Mouse (Mus musculus) forebrain, postnatal 0 days (tissue): ENCODE results near the gene Afdn. TPM values are rescaled to one million over a fixed set of nuclear protein-coding genes. Genes with fewer than 3 reads are reported as not detected.
"Not testable (repeated sequence)": the region's sequence is repeated elsewhere in the genome, so short reads cannot be mapped to it uniquely, and the experiment has no call there.

Experiments
- ATAC-seq: fragments of 200-750 bp; cut with Nextera tagmentation; 2 replicates; pipeline ENCODE4 v1.8.0; 2017; ENCODE audit warnings: mild to moderate bottlenecking, moderate library complexity
- DNase-seq: peaks from one replicate; pipeline ENCODE4 v3.0.0-alpha.2; 2015
- H3K27ac ChIP-seq: fragments of 300-500 bp; sonication (generic); 2 replicates; pipeline ENCODE4 v1.5.1; 2014; ENCODE audit warnings: low read depth, mild to moderate bottlenecking, antibody characterized with exemption, low read length, moderate library complexity, mixed read lengths
- H3K27me3 ChIP-seq: fragments of 300-500 bp; sonication (generic); 2 replicates; pipeline ENCODE4 v1.6.1; 2014; ENCODE audit warnings: mild to moderate bottlenecking, low read length, mixed read lengths; ENCODE audit not compliant: insufficient read depth
- H3K36me3 ChIP-seq: fragments of 300-500 bp; sonication (generic); 2 replicates; pipeline ENCODE4 v1.6.1; 2014; ENCODE audit warnings: mild to moderate bottlenecking, moderate library complexity; ENCODE audit not compliant: insufficient read depth
- H3K4me1 ChIP-seq: fragments of 300-500 bp; sonication (generic); 2 replicates; pipeline ENCODE4 v1.6.1; 2014; ENCODE audit warnings: antibody characterized with exemption; ENCODE audit not compliant: insufficient read depth
- H3K4me2 ChIP-seq: fragments of 300-500 bp; sonication (generic); 2 replicates; pipeline ENCODE4 v1.6.1; 2014; ENCODE audit warnings: low read depth, mild to moderate bottlenecking, moderate library complexity
- H3K4me3 ChIP-seq: fragments of 300-500 bp; sonication (generic); 2 replicates; pipeline ENCODE4 v1.5.1; 2014; ENCODE audit warnings: low read depth, low read length, mixed read lengths
- H3K9ac ChIP-seq: fragments of 300-500 bp; sonication (generic); 2 replicates; pipeline ENCODE4 v1.6.1; 2014; ENCODE audit warnings: mild to moderate bottlenecking
- H3K9me3 ChIP-seq: fragments of 300-500 bp; sonication (generic); 2 replicates; pipeline ENCODE4 v1.6.1; 2016; ENCODE audit warnings: low read length
- CTCF ChIP-seq: sonication (generic); IDR thresholded peaks from 2 replicates; pipeline ENCODE4 v1.5.1; 2016; ENCODE audit warnings: antibody characterized with exemption, control low read depth, low read depth
- WGBS: fragments of 180-500 bp; shearing (Covaris S2); extraction: QIAGEN DNeasy Blood & Tissue Kit; methylation state at CpG from one replicate; pipeline ENCODE4 v1.1.7; 2014; 5-methylcytosine and 5-hydroxymethylcytosine counted together
- polyA plus RNA-seq: library from polyadenylated mRNA; unstranded; fragments of >200 nt; fragmentation: Nextera tagmentation; extraction: Ambion mirVana; gene quantifications from 2 replicates; pipeline ENCODE4 v1.2.1, GENCODE M21; 2015
- total RNA-seq: library from RNA; depleted of rRNA; stranded (reverse); fragments of >200 nt; gene quantifications from 2 replicates; pipeline ENCODE4 v1.2.3, GENCODE M21; 2014

Afdn gene
- total and polyA plus RNA-seq, 2 experiments from 2014 or later: 129 to 146 TPM

DNA sequence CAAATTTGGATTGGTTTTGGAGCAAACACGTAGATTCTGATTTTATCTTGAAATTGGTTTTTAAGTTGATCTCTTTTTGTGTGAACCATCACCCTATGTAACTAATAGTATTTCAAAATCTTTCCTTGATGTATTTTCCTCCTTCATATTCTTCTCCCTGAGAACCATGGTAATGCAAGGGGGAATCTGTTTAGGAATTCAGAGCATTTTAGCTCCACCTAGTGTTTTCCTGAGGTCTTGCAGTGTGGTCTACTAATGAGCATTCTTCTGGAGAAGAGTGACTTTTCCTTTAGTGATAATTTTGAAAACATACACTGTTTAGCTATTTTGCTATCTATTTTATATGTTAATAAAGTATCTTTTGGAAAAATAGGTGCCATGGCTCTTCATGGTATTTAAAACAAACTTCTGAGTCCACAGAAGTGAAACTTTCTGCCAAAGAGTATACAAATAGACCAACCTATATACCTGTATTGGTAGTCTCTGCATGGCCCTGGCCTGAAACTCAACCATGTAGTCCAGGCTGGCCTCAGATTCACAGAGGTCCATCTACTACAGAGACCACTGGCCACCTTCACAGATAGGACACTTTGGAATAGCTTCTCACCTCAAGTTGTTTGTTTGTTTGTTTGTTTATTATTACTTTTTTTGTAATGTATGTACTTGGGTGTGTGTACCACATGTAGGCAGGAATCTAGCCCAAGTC lies 70.5 kb downstream of the Afdn start:
- no peaks in the 10 kb centered on the region for H3K27me3 ChIP-seq
- H3K9me3 ChIP-seq: no peaks in the 10 kb centered on the region
- H3K36me3 ChIP-seq: peaks cover 42% of the 10 kb centered on the region
- H3K27ac ChIP-seq: no peak overlapping the region
- no peak overlapping the region for H3K4me2 ChIP-seq
- no peak overlapping the region for H3K9ac ChIP-seq
- WGBS: 81% methylated on average over 1 of the region's 1 CpGs
- ATAC-seq: peak; percentile 72; the same call in 1 of the 2 replicates
- H3K4me1 ChIP-seq: no peaks in the 10 kb centered on the region
- H3K4me3 ChIP-seq: no peak overlapping the region
- DNase-seq: peak; percentile 85
- TF ChIP-seq CTCF: peak; percentile 87

- ATAC-seq (peak; percentile 51), DNase-seq (peak; percentile 68)
- H3K27ac ChIP-seq: no peak overlapping the region
- no peak overlapping the region for H3K4me2 ChIP-seq
- H3K9me3 ChIP-seq: no peaks in the 10 kb centered on the region
- no peak overlapping the region for H3K9ac ChIP-seq
- H3K4me3 ChIP-seq: no peak overlapping the region
- peak; percentile 63 for TF ChIP-seq CTCF
- H3K4me1 ChIP-seq: no peaks in the 10 kb centered on the region
- H3K27me3 ChIP-seq: no peaks in the 10 kb centered on the region
- 77% methylated on average over 4 of the region's 4 CpGs for WGBS
- H3K36me3 ChIP-seq: peaks cover 28% of the 10 kb centered on the region
Observed at GRCm38 (mm10) chr17:13835876-13836275, 75.5 kb downstream of the Afdn start.

DNA sequence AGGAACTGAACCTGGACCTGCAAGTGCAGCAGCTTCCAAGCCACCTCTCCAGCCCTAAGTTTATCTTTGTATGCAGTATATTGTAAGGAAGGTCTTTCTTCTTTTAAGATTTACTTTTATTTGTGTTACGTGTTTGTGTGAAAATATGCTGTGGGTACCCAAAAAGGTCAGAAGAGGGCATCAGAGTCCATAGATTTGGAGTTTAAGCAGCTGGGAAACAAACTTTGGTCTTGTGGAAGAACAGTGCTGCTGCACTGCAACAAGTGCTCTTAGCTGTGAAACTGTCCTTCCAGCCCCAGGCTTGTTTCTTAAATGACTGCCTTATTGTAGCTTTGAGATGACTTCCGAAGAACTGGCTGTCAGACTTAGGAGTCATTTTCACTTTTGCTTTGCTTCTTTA lies 89.8 kb downstream of the Afdn start:
- peaks cover 51% of the 10 kb centered on the region for H3K36me3 ChIP-seq
- DNase-seq: no peak
- H3K9ac ChIP-seq: no peak overlapping the region
- no peak for ATAC-seq
- H3K27ac ChIP-seq: no peak overlapping the region
- TF ChIP-seq CTCF: no peak
- no peak overlapping the region for H3K4me3 ChIP-seq
- WGBS: 88% methylated on average over 2 of the region's 2 CpGs
- no peaks in the 10 kb centered on the region for H3K9me3 ChIP-seq
- no peaks in the 10 kb centered on the region for H3K27me3 ChIP-seq
- no peaks in the 10 kb centered on the region for H3K4me1 ChIP-seq
- no peak overlapping the region for H3K4me2 ChIP-seq

- not testable (repeated sequence) for H3K9ac ChIP-seq, DNase-seq, H3K4me1 ChIP-seq, H3K27me3 ChIP-seq, H3K27ac ChIP-seq, H3K4me2 ChIP-seq, H3K4me3 ChIP-seq, H3K9me3 ChIP-seq
- H3K36me3 ChIP-seq: peaks cover 59% of the 10 kb centered on the region
- 50% methylated on average over 7 of the region's 7 CpGs for WGBS
- ATAC-seq: peak; percentile 19; the same call in 1 of the 2 replicates
Observed at GRCm38 (mm10) chr17:13853883-13854282, 93.5 kb downstream of the Afdn start.

DNA sequence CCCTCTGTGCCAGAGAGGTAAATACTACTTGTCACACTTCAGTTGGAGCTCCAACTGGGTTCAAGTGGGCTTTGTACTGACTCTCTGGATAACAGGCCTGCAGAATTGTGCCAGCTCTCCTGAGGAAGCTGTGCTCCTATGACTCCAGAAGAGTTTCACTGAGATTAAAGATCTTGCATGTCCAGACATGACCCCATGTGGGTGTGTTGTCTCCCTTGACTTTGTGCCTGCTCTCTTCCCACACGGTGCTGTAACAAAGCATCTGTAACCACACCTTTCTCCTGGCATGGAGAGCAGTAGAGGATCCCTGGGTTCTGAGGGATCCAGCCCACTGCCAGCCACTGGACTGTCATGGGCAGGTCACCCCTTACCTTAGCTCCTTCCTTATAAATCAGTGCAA lies 95.1 kb downstream of the Afdn start:
- H3K9ac ChIP-seq: no peak overlapping the region
- H3K4me1 ChIP-seq: no peaks in the 10 kb centered on the region
- WGBS: 79% methylated on average over 1 of the region's 1 CpGs
- H3K27ac ChIP-seq: no peak overlapping the region
- no peak for TF ChIP-seq CTCF
- H3K36me3 ChIP-seq: peaks cover 60% of the 10 kb centered on the region
- H3K27me3 ChIP-seq: no peaks in the 10 kb centered on the region
- H3K9me3 ChIP-seq: no peaks in the 10 kb centered on the region
- no peak for DNase-seq
- no peak for ATAC-seq
- H3K4me3 ChIP-seq: no peak overlapping the region
- H3K4me2 ChIP-seq: no peak overlapping the region

- Histone ChIP-seq H3K9me3 (no peaks in the 10 kb centered on the region), H3K9ac (no peak overlapping the region), H3K4me3 (no peak overlapping the region), H3K27ac (no peak overlapping the region), H3K4me2 (no peak overlapping the region), H3K36me3 (peaks cover 54% of the 10 kb centered on the region), H3K27me3 (no peaks in the 10 kb centered on the region), H3K4me1 (no peaks in the 10 kb centered on the region)
- WGBS: 72% methylated on average over 5 of the region's 5 CpGs
- no peak for TF ChIP-seq CTCF
- no peak for ATAC-seq
- DNase-seq: no peak
Observed at GRCm38 (mm10) chr17:13856429-13857090, 96.2 kb downstream of the Afdn start.

- no peak overlapping the region for H3K4me2 ChIP-seq
- no peak overlapping the region for H3K9ac ChIP-seq
- ATAC-seq (no peak), DNase-seq (no peak)
- WGBS: 89% methylated on average over 5 of the region's 5 CpGs
- no peaks in the 10 kb centered on the region for H3K27me3 ChIP-seq
- H3K4me3 ChIP-seq: no peak overlapping the region
- TF ChIP-seq CTCF: no peak
- no peak overlapping the region for H3K27ac ChIP-seq
- H3K36me3 ChIP-seq: peaks cover 40% of the 10 kb centered on the region
- no peaks in the 10 kb centered on the region for H3K9me3 ChIP-seq
- H3K4me1 ChIP-seq: no peaks in the 10 kb centered on the region
Observed at GRCm38 (mm10) chr17:13865340-13865739, 105.0 kb downstream of the Afdn start.
